Mouse (Mus musculus): ENCODE data around the gene Hs1bp3. TPM values are rescaled to one million over a fixed set of nuclear protein-coding genes. Genes with fewer than 3 reads are reported as not detected.

Hs1bp3 gene
- total RNA-seq, 2 experiments from 2014 or later: 9.4 to 10.1 TPM

GRCm38 (mm10) chr12:8351025-8351903 lies 38.0 kb downstream of the Hs1bp3 start:
- intact Hi-C loops (cut with DNase I): loop anchor here (10.0 kb wide), 1 partner anchor 114 kb away; no protein-coding TSS in a partner anchor
- DNase-seq (ENCODE audit: extremely low spot score in 1 of 2, low spot score in 2 of 2): peak in 1 of 2 experiments; percentile 75

- intact Hi-C loops (cut with DNase I): loop anchor here (10.0 kb wide), 1 partner anchor 112 kb away; no protein-coding TSS in a partner anchor
- DNase-seq (ENCODE audit: extremely low spot score in 1 of 2, low spot score in 2 of 2): no peak
Observed at GRCm38 (mm10) chr12:8353071-8353470, 39.8 kb downstream of the Hs1bp3 start.

GRCm38 (mm10) chr12:8354187-8354586 lies 41.0 kb downstream of the Hs1bp3 start:
- intact Hi-C loops (cut with DNase I): loop anchor here (10.0 kb wide), 1 partner anchor 111 kb away; no protein-coding TSS in a partner anchor
- DNase-seq (ENCODE audit: extremely low spot score in 1 of 2, low spot score in 2 of 2): no peak

- intact Hi-C loops (cut with DNase I): loop anchor here (10.0 kb wide), 1 partner anchor 110 kb away; no protein-coding TSS in a partner anchor
- no peak for DNase-seq (ENCODE audit: extremely low spot score in 1 of 2, low spot score in 2 of 2)
Observed at GRCm38 (mm10) chr12:8355011-8355410, 41.8 kb downstream of the Hs1bp3 start.

- DNase-seq (ENCODE audit: extremely low spot score in 1 of 2, low spot score in 2 of 2): peak; percentile 85 to 87
- intact Hi-C loops (cut with DNase I): loop anchor here (10.0 kb wide), 1 partner anchor 107 kb away; no protein-coding TSS in a partner anchor
Observed at GRCm38 (mm10) chr12:8357449-8357848, 44.2 kb downstream of the Hs1bp3 start.

GRCm38 (mm10) chr12:8358344-8358966 lies 45.2 kb downstream of the Hs1bp3 start:
- no peak for DNase-seq (ENCODE audit: extremely low spot score in 1 of 2, low spot score in 2 of 2)
- intact Hi-C loops (cut with DNase I): loop anchor here (10.0 kb wide), 1 partner anchor 106 kb away; no protein-coding TSS in a partner anchor

- intact Hi-C loops (cut with DNase I): loop anchor here (10.0 kb wide), 1 partner anchor 105 kb away; no protein-coding TSS in a partner anchor
- no peak for DNase-seq (ENCODE audit: extremely low spot score in 1 of 2, low spot score in 2 of 2)
Observed at GRCm38 (mm10) chr12:8359418-8360112, 46.3 kb downstream of the Hs1bp3 start.

- intact Hi-C loops (cut with DNase I): no loop called here
- no peak for DNase-seq (ENCODE audit: extremely low spot score in 1 of 2, low spot score in 2 of 2)
Observed at GRCm38 (mm10) chr12:8361866-8362265, 48.6 kb downstream of the Hs1bp3 start.

- intact Hi-C loops (cut with DNase I): no loop called here
- no peak for DNase-seq (ENCODE audit: extremely low spot score in 1 of 2, low spot score in 2 of 2)
Observed at GRCm38 (mm10) chr12:8362400-8362799, 49.2 kb downstream of the Hs1bp3 start.

GRCm38 (mm10) chr12:8364321-8364838 lies 51.1 kb downstream of the Hs1bp3 start:
- intact Hi-C loops (cut with DNase I): no loop called here

GRCm38 (mm10) chr12:8365336-8365735 lies 52.1 kb downstream of the Hs1bp3 start:
- intact Hi-C loops (cut with DNase I): no loop called here
- DNase-seq (ENCODE audit: extremely low spot score in 1 of 2, low spot score in 2 of 2): peak in 1 of 2 experiments; percentile 44

More at GRCm38 (mm10) chr12:8364321-8364838, 51.1 kb downstream of the Hs1bp3 start:
- no peak for DNase-seq (ENCODE audit: extremely low spot score in 1 of 2, low spot score in 2 of 2)

- intact Hi-C loops (cut with DNase I): no loop called here
- DNase-seq (ENCODE audit: extremely low spot score in 1 of 2, low spot score in 2 of 2): no peak
Observed at GRCm38 (mm10) chr12:8365905-8366576, 52.8 kb downstream of the Hs1bp3 start.

- DNase-seq (ENCODE audit: extremely low spot score in 1 of 2, low spot score in 2 of 2): no peak
- intact Hi-C loops (cut with DNase I): no loop called here
Observed at GRCm38 (mm10) chr12:8366688-8367087, 53.5 kb downstream of the Hs1bp3 start.

- no peak for DNase-seq (ENCODE audit: extremely low spot score in 1 of 2, low spot score in 2 of 2)
- intact Hi-C loops (cut with DNase I): no loop called here
Observed at GRCm38 (mm10) chr12:8371746-8372510, 58.7 kb downstream of the Hs1bp3 start.

GRCm38 (mm10) chr12:8372511-8373180 lies 59.4 kb downstream of the Hs1bp3 start:
- no peak for DNase-seq (ENCODE audit: extremely low spot score in 1 of 2, low spot score in 2 of 2)
- intact Hi-C loops (cut with DNase I): no loop called here

GRCm38 (mm10) chr12:8373741-8374140 lies 60.5 kb downstream of the Hs1bp3 start:
- intact Hi-C loops (cut with DNase I): no loop called here
- DNase-seq (ENCODE audit: extremely low spot score in 1 of 2, low spot score in 2 of 2): no peak

- intact Hi-C loops (cut with DNase I): no loop called here
- no peak for DNase-seq (ENCODE audit: extremely low spot score in 1 of 2, low spot score in 2 of 2)
Observed at GRCm38 (mm10) chr12:8377169-8377568, 63.9 kb downstream of the Hs1bp3 start.
